Mouse (Mus musculus) cortical plate, adult 2 months (tissue): ENCODE measurements around the gene 1700029F12Rik.

Source experiments
- CTCF ChIP-seq: fragments of 200-500 bp; IDR thresholded peaks from 2 replicates; pipeline ENCODE4 v1.5.1; 2011; ENCODE audit warnings: mild to moderate bottlenecking, control low read depth, low read length; ENCODE audit not compliant: insufficient read depth; ENCODE audit errors: extremely low read depth
- POLR2A ChIP-seq: fragments of 200-500 bp; IDR thresholded peaks from 2 replicates; pipeline ENCODE4 v1.6.1; 2011; ENCODE audit warnings: mild to moderate bottlenecking, low read length, control low read depth; ENCODE audit not compliant: insufficient read depth; ENCODE audit errors: extremely low read depth

DNA sequence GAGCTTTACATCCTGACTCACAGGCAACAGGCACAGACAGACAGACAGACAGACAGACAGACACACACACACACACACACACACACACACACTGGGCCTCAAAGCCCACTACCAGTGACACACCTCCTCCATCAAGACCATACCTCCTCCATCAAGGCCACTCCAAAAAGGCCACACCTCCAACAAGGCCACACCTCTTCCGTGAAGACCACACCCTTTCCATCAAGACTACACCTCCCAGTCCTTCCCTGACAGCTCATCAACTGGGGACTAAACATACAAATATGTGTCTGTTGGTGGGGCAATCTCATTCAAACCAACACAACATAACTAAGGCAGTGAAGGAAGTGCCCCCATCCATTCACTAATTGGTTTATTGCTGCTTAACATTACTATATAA lies 37.1 kb downstream of the 1700029F12Rik start:
- TF ChIP-seq CTCF = no peak
- no peak for TF ChIP-seq POLR2A
